Mouse (Mus musculus) midbrain, postnatal 0 days (tissue): ENCODE results near the gene Ace. TPM values are rescaled to one million over a fixed set of nuclear protein-coding genes. Genes with fewer than 3 reads are reported as not detected.
A peak's percentile ranks its signal among the peaks of the same experiment; 100 is the strongest.

Experiments used
- ATAC-seq: fragments of 200-750 bp; cut with Nextera tagmentation; 2 replicates; pipeline ENCODE4 v1.8.0; 2017; ENCODE audit warnings: moderate number of reproducible peaks, mild to moderate bottlenecking, moderate TSS enrichment, moderate library complexity; ENCODE audit not compliant: low FRiP score
- DNase-seq: peaks from one replicate; pipeline ENCODE4 v3.0.0-alpha.2; 2015; ENCODE audit warnings: low spot score
- H3K27ac ChIP-seq: fragments of 300-500 bp; sonication (generic); 2 replicates; pipeline ENCODE4 v1.5.1; 2014; ENCODE audit warnings: low read depth, mild to moderate bottlenecking, low read length, mixed read lengths
- H3K27me3 ChIP-seq: fragments of 300-500 bp; sonication (generic); 2 replicates; pipeline ENCODE4 v1.6.1; 2014; ENCODE audit warnings: low read length, control low read depth, mixed read lengths; ENCODE audit not compliant: insufficient read depth
- H3K36me3 ChIP-seq: fragments of 300-500 bp; sonication (generic); 2 replicates; pipeline ENCODE4 v1.6.1; 2014; ENCODE audit warnings: low read length, control low read depth, mixed read lengths; ENCODE audit not compliant: insufficient read depth
- H3K4me1 ChIP-seq: fragments of 300-500 bp; sonication (generic); 2 replicates; pipeline ENCODE4 v1.6.1; 2014; ENCODE audit warnings: mild to moderate bottlenecking, control low read depth, antibody characterized with exemption, low read length, mixed read lengths; ENCODE audit not compliant: insufficient read depth
- H3K4me2 ChIP-seq: fragments of 300-500 bp; sonication (generic); 2 replicates; pipeline ENCODE4 v1.6.1; 2014; ENCODE audit warnings: low read depth, mild to moderate bottlenecking, low read length, mixed read lengths; ENCODE audit not compliant: poor library complexity, severe bottlenecking
- H3K4me3 ChIP-seq: fragments of 300-500 bp; sonication (generic); 2 replicates; pipeline ENCODE4 v1.5.1; 2014; ENCODE audit warnings: low read depth, mild to moderate bottlenecking, low read length, moderate library complexity
- H3K9ac ChIP-seq: fragments of 300-500 bp; sonication (generic); replicated peaks from 2 replicates; pipeline ENCODE4 v1.6.1; 2014; ENCODE audit warnings: mild to moderate bottlenecking, low read length, moderate library complexity, mixed read lengths; ENCODE audit not compliant: poor library complexity, severe bottlenecking
- H3K9me3 ChIP-seq: fragments of 300-500 bp; sonication (generic); 2 replicates; pipeline ENCODE4 v1.6.1; 2016; ENCODE audit warnings: low read length, control low read depth
- CTCF ChIP-seq: IDR thresholded peaks from 2 replicates; pipeline ENCODE4 v1.5.1; 2016; ENCODE audit warnings: antibody characterized with exemption, mild to moderate bottlenecking
- WGBS: fragments of 180-500 bp; shearing (Covaris S2); extraction: QIAGEN DNeasy Blood & Tissue Kit; methylation state at CpG from one replicate; pipeline ENCODE4 v1.1.7; 2014; 5-methylcytosine and 5-hydroxymethylcytosine counted together
- polyA plus RNA-seq: library from polyadenylated mRNA; unstranded; fragments of >200 nt; fragmentation: Nextera tagmentation; extraction: Ambion mirVana; gene quantifications from 2 replicates; pipeline ENCODE4 v1.2.1, GENCODE M21; 2015
- total RNA-seq: library from RNA; depleted of rRNA; stranded (reverse); fragments of >200 nt; gene quantifications from 2 replicates; pipeline ENCODE4 v1.2.3, GENCODE M21; 2014

Ace gene
- total and polyA plus RNA-seq, 2 experiments from 2014 or later = 10.0 to 25.1 TPM

GRCm38 (mm10) chr11:105989446-105989845 lies 21.7 kb downstream of the Ace start:
- DNase-seq (no peak), ATAC-seq (no peak)
- peaks cover 3% of the 10 kb centered on the region; the same call in 1 of the 2 replicates for H3K36me3 ChIP-seq
- no peak for TF ChIP-seq CTCF
- no peak overlapping the region for H3K4me2 ChIP-seq
- H3K4me3 ChIP-seq = no peak overlapping the region
- H3K4me1 ChIP-seq = no peaks in the 10 kb centered on the region
- no peak overlapping the region for H3K27ac ChIP-seq
- H3K27me3 ChIP-seq = no peaks in the 10 kb centered on the region
- H3K9me3 ChIP-seq = no peaks in the 10 kb centered on the region
- WGBS = 67% methylated on average over 6 of the region's 6 CpGs
- no peak overlapping the region for H3K9ac ChIP-seq

DNA sequence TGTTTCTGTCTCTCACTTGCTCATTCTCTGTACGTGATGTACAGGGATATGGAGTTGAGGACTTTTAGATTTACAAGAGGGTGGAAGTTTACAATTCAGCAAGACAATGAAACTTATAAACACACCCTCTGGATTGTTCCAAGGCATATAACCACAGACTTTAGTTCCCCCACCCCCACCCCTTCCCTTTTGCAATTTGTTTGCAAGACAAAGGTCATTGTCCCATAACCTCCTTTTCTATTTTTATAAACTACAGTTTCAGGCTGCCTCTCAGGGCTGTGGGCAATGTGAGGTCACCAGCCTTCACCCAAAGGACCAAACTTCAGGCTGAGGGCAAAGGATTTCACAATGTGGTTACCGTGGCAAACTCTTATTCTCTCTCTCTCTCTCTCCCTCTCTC lies 22.5 kb downstream of the Ace start:
- no peaks in the 10 kb centered on the region for H3K27me3 ChIP-seq
- H3K27ac ChIP-seq = no peak overlapping the region
- DNase-seq (no peak), ATAC-seq (no peak)
- no peaks in the 10 kb centered on the region for H3K9me3 ChIP-seq
- no peak overlapping the region for H3K4me2 ChIP-seq
- H3K9ac ChIP-seq = no peak overlapping the region
- H3K36me3 ChIP-seq = peaks cover 3% of the 10 kb centered on the region; the same call in 1 of the 2 replicates
- 62% methylated on average over 2 of the region's 2 CpGs for WGBS
- TF ChIP-seq CTCF = no peak
- no peak overlapping the region for H3K4me3 ChIP-seq
- H3K4me1 ChIP-seq = no peaks in the 10 kb centered on the region

- H3K9me3 ChIP-seq = no peaks in the 10 kb centered on the region
- H3K4me1 ChIP-seq = no peaks in the 10 kb centered on the region
- no peak for TF ChIP-seq CTCF
- DNase-seq = no peak
- H3K9ac ChIP-seq = no peak within 1 kb of the TSS
- no peak within 1 kb of the TSS for H3K4me3 ChIP-seq
- no peaks in the 10 kb centered on the region for H3K27me3 ChIP-seq
- no peaks in the 10 kb centered on the region for H3K36me3 ChIP-seq
- H3K4me2 ChIP-seq = no peak within 1 kb of the TSS
- no peak within 1 kb of the TSS for H3K27ac ChIP-seq
- WGBS = 92% methylated on average over 3 of the region's 3 CpGs
- ATAC-seq = no peak
These were observed 26.6 kb downstream of the Ace start, which contains the start of gene Ace3 for GRCm38 (mm10) chr11:105994375-105994774. TSS of gene Ace3 (plus strand) at chr11:105994675.

DNA sequence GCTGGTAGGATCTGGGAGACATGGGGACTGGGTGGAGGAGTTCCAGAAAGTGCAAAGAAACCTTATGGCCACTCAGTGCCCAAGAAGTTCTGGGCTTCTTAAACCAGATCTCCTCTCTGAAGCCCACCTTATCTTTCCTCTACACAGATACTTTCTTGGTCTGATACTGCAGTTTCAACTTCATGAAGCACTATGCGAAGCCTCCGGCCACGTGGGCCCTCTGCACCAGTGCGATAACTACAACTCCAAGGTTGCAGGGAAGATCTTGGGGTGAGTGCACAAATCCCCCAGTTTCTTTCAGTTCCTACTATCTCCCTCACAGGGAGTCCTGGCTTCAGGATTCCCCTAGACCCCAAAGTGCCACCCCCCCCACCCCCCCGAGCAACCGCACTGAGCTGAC lies 32.3 kb downstream of the Ace start:
- H3K9me3 ChIP-seq = no peaks in the 10 kb centered on the region
- H3K27me3 ChIP-seq = no peaks in the 10 kb centered on the region
- H3K4me1 ChIP-seq = no peaks in the 10 kb centered on the region
- no peak for ATAC-seq
- H3K27ac ChIP-seq = no peak overlapping the region
- H3K4me3 ChIP-seq = no peak overlapping the region
- DNase-seq = no peak
- H3K9ac ChIP-seq = no peak overlapping the region
- WGBS = 93% methylated on average over 6 of the region's 6 CpGs
- no peak for TF ChIP-seq CTCF
- no peak overlapping the region for H3K4me2 ChIP-seq
- no peaks in the 10 kb centered on the region for H3K36me3 ChIP-seq

GRCm38 (mm10) chr11:106001718-106002117 lies 34.0 kb downstream of the Ace start:
- ATAC-seq = no peak
- Histone ChIP-seq H3K9me3 (no peaks in the 10 kb centered on the region), H3K36me3 (no peaks in the 10 kb centered on the region), H3K9ac (no peak overlapping the region), H3K27ac (no peak overlapping the region), H3K4me3 (no peak overlapping the region), H3K4me2 (no peak overlapping the region), H3K27me3 (no peaks in the 10 kb centered on the region), H3K4me1 (no peaks in the 10 kb centered on the region)
- 44% methylated on average over 4 of the region's 4 CpGs for WGBS
- peak; percentile 51 for DNase-seq
- peak; percentile 72 for TF ChIP-seq CTCF

GRCm38 (mm10) chr11:106004576-106004975 lies 36.8 kb downstream of the Ace start:
- H3K4me1 ChIP-seq = no peaks in the 10 kb centered on the region
- no peak for TF ChIP-seq CTCF
- ATAC-seq (no peak), DNase-seq (no peak)
- no peak overlapping the region for H3K4me3 ChIP-seq
- H3K27me3 ChIP-seq = peaks cover 8% of the 10 kb centered on the region
- WGBS = 95% methylated on average over 1 of the region's 1 CpGs
- no peaks in the 10 kb centered on the region for H3K36me3 ChIP-seq
- no peak overlapping the region for H3K9ac ChIP-seq
- no peaks in the 10 kb centered on the region for H3K9me3 ChIP-seq
- no peak overlapping the region for H3K27ac ChIP-seq
- no peak overlapping the region for H3K4me2 ChIP-seq
